Mouse (Mus musculus): ENCODE data around the gene Rhog.
"Not testable (repeated sequence)": the region's sequence is repeated elsewhere in the genome, so short reads cannot be mapped to it uniquely, and the experiment has no call there.

Rhog gene

DNA sequence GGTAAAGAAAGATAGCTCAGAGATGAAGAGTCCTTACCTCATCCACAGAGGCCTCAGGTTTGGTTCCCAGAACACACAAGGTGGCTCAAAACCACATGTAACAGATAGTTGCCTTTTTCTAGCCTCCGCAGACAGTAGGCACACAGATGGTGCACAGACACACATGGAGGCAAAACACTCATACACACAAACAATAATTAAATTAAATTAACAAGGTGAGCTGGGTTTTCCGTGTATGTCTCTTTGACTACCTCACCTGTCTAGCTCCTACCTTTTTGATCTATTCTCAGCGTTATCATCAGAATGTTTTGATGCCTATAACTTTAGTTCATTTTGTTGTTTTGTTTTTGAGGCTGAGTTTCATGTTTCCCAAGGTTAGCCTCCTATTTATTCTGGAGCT lies at the start of gene Rhog:
Gene Rhog, minus strand, starts transcription at position 101 of the 400 bp plus-strand sequence.
- DNase-seq: no peak

DNA sequence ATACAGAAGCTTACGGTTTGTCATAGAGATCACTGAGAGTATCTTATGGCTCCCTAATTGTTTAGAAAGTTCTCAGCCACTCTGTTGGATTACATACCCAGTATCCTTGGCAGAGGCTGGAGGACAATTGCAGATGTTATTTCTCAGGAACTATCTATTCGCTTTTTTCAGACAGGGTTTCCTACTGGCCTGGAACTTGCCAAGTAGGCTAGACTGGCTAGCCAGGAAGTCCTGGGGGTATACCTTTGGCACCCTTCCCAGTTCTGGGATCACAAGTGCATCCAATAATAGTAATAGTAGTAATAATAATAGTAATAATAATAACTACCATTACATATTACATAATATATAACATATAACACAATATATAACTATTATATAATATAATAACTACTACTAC lies 49.7 kb upstream of the Rhog start:
- DNase-seq: no peak

DNA sequence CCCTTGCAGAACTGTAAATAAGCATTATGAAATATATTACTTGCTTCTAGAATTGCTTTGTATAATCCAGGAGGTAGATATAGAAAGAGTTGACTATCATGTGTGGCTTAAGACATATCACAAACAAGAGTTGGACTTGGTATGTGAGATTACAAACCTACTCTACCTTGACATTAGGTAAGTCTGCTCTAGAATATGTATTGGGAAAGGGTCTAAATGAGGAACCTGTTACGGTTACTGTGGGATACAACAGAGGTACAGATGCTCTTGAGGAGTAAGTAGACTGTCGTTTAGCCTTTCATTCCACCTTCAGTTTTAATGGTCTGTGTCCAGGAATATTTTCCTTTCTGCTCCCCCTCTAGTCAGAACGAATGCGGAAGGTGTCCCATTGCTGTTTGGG lies 46.6 kb upstream of the Rhog start:
- DNase-seq: no peak

DNA sequence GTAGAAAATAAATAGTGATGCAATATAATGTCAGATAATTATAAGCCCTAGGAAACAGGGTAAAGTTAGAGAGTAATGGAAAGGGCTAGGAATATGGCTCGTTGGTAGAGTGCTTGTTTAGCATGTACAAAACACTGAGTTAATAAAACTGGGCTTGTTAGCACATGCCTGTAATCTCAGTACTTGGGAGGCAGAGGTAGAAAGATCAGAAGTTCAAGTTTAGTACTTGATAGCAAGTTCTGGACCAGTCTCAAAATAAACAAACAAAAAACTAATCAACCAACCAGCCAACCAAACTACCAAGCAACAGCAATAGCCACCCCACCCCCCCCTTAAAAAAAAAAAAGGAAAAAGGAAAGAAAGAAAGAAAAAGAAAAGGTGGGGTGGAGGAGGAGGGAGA lies 44.9 kb upstream of the Rhog start:
- DNase-seq: no peak

DNA sequence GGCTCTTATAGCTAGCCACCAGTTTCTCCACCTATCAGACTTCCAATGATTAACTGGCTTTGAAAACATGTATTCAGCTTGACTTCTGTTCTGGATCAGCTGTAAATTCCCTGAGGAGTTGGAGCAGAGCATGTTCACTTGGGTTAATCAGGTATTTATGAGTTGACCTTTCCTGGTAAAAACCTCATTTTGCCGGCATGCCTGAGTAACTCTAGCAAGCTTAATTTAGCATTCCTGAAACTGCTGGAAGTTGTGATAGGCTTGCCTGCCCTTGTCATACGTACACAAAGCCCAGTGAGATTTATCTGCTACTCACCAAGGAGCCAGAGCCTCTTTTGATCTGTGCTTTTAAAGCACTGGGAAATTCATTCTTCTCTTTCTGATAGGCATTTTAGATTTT lies 37.4 kb upstream of the Rhog start:
- DNase-seq: no peak

DNA sequence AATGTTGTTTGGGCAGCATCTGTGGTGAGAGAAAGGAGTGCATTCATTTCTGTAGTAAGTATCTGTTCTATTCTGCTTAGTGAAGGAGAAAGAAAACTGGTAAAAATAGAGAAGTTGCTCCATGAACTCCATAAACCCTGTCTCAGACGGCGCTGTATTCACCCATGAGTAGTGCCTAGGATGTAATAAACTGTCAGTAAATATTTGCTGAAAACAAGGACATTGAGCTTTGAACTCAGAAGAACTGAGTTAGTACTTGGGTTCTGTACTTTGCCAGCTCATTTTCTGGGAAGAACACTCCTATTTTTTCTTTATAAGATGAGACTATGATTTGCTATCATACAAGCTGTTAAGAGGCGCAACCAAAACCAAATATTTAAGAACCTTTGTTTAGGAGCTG lies 36.4 kb upstream of the Rhog start:
- no peak for DNase-seq

DNA sequence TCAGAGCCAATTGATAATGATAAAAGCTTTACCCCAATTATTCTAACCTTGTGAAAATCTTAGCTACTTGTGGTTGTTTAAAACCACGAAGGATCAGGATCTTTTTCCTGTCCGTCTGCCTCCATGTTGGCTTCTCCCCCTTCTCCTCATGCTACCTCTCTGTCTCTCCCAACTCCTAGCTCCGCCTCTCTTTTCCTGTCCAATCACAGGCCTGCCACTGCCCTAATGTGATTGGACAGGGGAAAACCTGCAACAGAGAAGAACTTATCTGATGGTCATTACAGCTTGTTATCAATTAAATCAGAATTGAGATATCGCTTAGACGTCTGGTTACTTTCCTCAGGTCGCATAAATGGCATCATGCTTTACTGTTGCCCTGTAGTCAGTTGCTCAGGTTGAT lies 33.6 kb upstream of the Rhog start:
- DNase-seq: no peak

DNA sequence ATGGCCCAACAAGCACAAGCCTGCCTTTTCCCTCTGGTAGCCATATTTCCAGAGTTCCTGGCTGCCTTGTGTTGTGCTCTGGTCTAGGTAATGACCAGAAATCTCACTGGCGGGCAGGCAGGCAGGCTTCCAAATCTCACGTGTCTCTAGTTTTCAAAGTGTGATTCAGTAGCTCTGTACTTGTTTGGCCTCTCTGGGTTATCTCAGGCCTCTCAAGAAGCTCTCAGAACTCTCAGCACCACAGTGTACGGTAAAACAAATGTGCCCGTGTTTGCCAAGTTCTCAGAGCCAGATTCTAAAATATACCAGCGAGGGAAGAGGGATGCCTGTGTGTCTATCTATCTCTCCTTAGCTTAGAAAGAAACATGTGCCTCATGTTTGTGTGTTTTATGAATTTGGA lies 26.4 kb upstream of the Rhog start:
- DNase-seq: no peak

DNA sequence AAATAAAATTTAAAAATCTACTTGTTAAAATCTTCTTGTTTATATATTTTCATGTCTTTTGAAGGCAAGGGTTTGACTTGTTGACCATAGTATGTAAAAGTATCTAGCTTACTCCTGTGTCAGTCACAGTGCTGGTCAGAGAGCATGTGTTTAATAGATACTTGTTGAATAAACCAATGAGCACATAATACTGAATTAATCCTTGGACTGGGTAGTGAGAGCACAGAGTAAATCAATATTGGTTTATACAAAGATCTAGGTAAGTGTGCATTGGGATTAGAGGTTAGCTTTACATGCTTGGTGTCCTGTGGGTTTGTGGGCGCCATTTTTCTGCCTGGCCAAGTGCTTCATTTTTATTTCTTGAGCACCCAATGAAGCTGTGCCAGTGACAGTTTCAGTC lies 25.5 kb upstream of the Rhog start:
- DNase-seq: no peak

DNA sequence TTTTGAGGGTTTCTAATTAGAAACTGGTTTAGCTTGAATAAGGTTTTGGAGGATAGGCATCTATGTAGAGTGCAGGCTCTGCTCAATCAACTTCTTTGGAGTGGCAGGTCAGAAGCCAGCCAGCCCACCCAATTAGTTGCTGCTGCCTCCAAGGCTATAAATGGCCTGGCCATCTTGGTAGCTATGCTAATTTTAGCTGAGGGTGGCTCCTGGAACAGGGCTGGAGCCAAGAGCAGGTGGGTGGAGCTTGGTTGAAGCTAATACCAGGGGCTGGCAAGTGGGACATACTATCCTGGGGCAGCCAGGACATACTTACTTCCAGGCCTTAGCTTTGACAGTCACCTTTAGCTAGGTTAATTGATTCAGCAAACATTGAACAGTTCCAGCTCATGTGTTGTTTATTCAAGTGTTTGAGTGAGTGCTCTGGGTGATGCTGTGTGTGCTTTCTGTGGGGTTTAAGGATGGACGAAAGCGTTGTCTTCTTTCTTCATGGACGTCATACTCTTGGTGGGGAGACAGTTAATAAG lies 16.6 kb upstream of the Rhog start:
- no peak for DNase-seq

DNA sequence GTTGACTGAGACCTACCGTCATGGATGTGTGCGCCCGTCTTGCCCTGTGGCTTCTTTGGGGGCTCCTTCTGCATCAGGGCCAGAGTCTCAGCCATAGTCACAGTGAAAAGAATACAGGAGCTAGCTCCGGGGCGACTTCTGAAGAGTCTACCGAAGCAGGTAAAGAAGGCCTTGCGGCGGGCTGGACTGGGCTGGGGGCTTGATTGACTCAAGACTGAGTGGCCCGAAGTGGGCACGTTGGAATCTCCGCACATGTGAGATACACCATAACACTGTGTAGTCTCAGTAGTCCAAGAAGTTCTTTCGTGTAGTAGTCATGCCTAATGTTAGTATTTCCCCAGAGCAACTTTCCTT lies 12.5 kb upstream of the Rhog start:
- no peak for DNase-seq

DNA sequence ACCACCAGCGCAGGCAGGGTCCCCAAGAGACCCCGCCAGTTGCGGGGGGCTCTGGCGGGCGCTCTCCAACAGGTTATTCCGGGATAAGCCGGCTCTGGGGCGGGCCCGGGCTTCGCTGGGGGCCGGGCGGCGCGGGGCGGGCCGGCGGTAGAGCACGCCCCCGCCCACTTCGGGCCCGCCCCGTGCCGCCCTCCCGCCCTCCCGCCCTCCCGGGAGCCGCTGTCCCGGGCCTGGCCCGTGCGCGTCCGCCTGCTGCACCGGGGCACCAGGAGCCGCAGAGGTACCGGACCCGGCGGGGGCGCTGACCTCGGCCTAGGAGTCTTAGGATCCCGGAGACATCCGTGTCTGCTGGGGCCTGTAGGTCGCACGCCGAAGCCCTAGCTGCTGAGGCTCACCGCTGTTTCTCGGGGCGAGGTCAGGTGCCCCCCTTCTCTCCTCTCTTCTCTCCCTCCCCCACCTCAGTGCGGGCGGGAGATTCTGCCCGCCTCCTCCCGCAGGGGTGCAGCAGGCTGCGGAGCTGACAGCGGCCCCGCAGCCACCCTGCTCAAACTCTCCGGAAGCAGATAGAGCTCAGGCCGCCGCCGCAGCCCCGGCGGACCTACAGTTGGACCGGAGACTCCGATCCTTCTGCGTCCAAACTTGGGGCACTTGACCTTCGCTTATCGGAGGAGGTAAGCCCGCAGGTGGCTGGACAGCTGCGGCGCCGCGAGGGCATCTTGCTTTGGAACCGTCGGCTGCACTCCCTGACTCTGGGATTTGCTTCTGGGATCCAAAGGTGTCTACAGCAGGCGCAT lies 11.9 kb upstream of the Rhog start, which contains the start of gene Stim1:
Gene Stim1, plus strand, starts transcription at position 206 of the 794 bp plus-strand sequence.
- peak; percentile 68 for DNase-seq

DNA sequence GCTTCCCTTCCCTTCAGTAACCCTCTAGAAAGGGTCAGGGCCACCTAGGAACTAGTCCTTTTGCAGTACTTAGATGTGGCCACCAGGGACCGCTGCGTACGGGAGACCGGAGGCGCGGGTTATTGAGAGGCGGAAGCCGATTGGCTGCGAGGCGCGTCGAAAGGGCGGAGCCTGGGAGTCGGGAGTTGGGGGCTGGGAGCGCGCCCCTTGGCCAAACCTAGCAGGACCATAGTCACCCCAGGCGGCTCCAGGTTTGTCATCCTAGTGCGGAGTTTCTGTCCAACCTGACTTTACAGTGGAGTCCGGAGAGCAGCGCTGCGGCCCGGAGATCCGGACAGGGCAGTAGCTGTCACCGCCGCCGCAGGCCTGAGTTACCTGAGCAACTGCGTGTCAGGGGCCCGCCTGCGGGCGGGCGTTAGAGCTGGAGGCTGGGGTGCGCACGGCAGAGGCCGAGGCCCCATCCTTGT lies 11.3 kb upstream of the Rhog start:
- DNase-seq: peak; percentile 96

DNA sequence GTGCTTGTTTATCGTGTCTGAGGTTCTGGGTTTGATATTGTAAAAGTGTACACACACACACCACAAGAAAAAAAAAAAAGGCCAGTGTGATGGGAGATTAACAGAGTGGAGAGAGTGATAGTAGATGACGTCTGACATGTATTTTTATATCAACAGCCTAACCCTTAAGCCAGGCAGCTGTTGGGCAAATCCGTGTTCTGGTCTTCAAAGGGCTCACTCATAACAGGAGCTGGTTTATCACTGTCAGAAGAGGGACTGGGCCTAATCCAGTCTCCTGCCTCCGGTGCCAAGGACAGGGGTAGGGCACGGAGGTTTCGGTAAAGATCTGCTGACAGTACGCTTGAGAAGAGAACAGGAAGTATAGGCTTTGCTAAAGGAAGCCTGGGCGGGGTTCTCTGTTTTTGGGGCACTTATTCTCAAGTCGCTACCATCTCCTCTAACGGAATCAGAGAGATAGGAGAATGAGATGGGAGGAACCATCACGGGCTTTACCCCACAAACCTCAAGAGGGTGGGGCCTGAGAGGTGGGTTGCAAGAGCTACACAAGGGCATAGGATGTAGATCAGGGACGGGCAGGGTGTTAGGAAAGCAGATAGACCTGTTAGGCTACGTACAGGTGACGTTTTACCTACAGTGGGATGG lies 10.7 kb upstream of the Rhog start:
- DNase-seq: no peak

DNA sequence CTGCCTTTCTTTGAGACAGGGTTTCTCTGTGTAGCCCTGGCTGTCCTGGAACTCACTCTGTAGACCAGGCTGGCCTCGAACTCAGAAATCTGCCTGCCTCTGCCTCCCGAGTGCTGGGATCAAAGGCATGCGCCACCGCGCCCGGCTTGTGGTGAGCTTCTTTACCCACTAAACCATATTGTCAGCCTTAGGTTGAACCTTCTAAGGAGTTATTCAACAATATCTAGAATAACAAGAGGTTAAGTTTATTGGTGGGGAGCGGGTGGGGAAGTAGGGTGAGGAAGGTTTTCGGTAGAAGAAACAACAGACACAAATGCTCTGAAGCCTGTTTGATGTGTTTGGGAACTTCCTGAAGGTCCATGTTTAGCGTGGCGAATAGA lies 10.2 kb upstream of the Rhog start:
- DNase-seq: not testable (repeated sequence)

DNA sequence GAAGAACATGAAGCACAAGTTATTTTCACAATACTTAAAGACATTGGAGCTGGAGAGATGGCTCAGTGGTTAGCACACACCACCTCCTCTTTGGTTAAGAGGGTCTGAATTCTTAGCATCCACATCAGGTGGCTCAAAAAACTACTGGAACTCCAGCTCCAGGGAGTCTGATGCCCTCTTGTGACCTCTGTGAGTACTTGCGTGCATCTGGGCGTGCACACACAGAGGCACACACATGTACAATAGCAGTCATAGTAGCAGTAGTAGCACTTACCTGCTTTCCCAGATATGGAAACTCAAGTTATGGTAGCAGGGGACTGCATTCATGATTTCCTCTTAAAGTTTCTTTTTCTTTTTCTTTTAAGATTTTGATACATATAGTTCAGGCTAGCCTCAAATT lies 7.2 kb upstream of the Rhog start:
- no peak for DNase-seq

DNA sequence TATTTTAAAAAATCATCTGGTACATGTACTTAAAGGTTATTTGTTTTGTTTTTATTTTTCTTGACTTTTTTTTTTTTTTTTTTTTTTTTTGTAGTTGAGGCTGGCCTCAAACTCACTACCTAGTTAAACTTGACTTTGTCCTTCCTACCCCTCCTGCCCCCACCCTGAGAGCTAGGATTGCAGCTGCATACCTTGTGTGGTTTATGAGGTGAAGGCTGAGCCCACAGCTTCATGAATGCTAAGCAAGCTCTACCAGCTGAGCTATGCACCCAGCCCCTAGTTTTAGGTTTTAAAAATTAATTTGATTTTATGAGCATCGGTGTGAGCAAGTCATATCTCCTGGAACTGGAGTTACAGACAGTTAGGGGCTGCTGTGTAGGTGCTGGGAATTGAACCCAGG lies 4.7 kb upstream of the Rhog start:
- no peak for DNase-seq

DNA sequence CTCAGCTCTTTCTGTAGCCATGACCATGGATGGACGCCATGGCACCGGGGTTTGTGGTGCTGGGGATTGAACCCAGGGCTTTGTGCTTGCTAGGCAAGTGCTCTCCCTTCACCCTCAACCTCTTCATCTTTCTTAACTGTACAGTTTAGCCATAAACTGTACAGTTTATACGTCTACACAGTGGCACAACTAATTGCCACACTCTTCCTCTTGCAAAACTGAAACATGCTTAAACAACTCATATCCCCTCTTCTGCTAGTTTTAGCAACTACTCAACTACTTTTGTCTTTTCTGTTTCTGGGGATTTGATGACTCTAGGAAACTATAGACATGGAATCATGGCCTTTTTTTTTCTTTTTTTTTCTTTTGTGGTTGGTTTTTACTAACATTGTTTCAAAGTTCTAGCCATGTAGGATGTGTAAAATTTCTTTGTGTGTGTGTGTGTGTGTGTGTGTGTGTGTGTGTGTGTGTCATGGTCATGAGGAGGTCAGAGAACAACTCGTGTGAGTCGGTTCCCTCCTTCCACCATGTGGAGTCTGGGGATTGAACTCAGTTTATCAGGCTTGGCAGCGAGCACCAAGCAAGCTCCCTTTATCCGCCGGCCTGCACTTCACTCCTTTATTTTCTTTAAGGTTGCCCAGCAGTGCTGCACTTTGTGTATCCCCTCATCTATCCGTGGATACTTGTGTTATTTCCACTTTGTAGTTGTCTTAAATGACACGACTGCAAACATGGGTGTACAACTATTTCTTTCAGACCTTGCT lies 4.0 kb upstream of the Rhog start:
- DNase-seq: no peak

DNA sequence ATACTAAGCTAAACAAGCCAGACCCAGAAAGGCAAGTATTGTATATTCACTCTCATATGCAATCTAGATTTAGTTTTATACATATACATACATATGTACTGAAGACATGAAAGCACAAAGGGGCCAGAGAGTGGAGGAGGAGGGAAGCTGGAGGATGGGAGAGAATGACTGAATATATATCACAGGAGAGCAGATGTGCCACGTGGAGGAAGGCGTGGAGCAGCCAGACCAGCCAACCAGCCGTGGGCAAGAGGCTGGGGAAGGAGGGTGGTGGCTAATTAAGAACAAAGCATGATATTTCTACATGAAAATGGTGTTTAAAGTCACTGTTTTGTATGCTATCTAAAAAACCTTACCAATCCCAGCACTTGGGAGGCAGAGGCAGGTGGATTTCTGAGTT lies 2.9 kb upstream of the Rhog start:
- no peak for DNase-seq

DNA sequence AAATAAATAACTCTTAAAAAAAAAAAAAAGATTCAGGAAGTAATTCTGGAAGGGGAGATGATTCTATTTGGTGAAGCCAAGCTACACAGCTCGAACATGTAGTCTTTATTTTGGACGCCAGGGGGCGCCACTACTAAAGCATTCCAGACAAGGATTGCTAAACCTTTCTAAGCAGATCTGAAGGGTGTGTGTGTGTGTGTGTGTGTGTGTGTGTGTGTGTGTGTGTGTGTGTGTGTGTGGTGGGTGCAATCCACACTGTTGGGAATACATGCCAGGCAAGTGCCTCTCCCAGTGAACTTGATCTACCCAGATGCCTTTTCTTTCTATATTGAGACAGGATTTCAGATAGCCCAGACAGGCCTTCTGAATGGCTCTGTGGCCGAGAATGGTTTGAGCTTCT lies 2.3 kb upstream of the Rhog start:
- peak; percentile 82 for DNase-seq

DNA sequence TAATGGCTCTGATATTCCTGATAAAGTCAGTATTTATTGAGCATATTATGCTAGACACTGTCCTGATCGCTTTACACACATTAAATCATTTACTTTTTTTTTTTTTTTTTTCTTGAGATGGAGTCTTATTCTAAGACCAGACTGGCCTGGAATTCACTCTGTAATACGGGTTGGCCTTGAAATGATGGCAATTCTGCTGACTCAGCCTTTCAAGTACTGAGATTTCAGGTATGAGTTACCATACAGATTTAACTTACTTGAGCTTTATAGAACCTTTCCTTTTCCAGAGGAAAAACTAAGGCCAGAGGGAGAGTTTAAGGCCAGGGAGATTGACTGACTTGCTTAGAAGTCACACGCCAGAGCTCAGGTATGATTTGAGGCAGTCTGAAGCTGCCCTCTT lies 782 bp upstream of the Rhog start:
- DNase-seq: no peak

DNA sequence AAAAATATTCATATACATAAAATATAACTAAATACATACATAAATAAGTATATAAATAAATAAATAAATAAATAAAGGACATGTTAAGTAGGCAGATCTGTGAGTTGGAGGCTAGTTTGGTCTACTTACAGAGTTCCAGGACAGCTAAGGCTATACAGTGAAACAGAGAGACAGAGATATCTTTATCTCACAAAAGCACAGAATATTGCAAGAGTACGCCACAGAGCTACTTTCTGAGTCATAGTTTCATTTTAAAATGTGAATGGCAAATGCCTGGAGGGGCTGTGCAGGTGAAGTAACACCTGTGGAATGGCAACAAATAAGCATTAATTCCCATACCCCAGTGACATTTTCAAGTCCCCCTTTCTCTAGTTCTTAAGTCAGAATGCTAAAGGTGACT lies 2.2 kb downstream of the Rhog start:
- DNase-seq: no peak

DNA sequence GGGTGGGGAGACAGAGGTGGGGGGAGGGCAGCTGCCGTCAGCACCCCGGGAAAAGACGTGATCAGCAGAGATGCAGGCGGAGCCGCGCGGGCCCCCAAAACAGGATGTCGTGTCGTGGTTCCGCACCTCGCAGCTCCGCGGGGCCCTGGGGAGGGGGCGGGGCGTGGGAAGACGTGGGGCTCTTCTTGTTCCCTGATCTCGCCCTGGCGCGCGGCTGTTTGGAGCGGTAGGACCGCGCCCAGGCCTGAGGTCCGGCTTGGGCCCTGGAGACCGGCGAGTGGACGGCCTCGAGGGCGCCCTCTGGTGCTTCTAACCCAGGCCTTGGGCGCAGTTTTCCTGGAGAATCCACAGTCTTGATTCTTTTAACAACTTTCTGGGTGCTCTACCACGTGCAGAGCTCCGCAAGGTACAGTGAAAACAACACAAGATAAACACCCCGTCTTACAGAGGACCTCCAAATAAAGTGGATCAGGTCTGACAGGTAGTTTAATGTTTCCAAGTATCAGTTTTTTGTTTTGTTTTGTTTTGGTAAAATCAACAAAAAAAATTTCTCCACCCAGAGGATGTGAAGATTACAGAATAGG lies 5.1 kb downstream of the Rhog start:
- DNase-seq: peak; percentile 89

Data from cerebellum, adult 9-10 months (tissue).